Mouse (Mus musculus): ENCODE results near the gene Mrpl12. TPM values are rescaled to one million over a fixed set of nuclear protein-coding genes. Genes with fewer than 3 reads are reported as not detected.

The Mrpl12 gene
- 12.1 and 16.1 TPM in 2 replicates for total RNA-seq (2015; ENCODE audit: low replicate concordance)
- total RNA-seq (2017; ENCODE audit: low replicate concordance): 12.1 and 15.6 TPM in 2 replicates

DNA sequence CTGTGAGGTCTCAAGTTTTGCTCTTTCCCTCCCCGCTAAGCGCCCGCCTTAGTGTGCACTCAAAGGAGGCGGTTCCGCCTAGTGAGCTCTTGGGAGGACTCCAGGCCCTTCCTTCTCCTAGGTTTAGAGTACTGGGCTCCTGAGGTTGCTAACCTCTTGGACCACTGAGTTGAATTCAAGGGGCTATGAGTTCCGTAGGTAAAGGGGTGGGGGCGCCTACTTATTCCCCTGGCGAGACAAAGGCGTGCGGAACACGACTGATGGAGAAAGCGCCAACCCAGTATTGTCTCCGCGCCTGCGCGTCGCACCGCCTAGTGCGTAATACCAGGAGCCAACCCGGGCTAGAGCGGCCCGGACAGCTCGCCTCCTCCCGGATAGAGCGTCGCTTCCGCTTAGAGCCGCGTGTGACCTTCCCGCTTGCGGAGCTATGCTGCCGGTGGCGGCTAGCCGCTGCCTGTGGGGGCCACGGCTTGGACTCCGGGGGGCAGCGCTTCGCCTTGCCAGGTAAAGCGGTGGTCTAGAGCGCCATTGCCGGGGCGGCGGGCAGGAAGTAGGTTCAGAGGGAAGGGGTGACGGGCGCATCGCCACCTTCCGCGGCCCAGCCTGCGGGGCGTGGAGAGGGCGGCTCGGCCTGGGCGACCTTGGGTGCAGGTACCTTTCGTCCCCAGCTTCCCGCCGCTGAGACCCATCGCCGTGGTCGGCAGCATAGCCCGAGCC is at the start of gene Mrpl12:
Gene Mrpl12, plus strand, starts transcription at position 349 of the 717 bp plus-strand sequence.
- ATAC-seq (replicated peaks; ENCODE audit: low FRiP score, poor library complexity, severe bottlenecking): peak; percentile 83

DNA sequence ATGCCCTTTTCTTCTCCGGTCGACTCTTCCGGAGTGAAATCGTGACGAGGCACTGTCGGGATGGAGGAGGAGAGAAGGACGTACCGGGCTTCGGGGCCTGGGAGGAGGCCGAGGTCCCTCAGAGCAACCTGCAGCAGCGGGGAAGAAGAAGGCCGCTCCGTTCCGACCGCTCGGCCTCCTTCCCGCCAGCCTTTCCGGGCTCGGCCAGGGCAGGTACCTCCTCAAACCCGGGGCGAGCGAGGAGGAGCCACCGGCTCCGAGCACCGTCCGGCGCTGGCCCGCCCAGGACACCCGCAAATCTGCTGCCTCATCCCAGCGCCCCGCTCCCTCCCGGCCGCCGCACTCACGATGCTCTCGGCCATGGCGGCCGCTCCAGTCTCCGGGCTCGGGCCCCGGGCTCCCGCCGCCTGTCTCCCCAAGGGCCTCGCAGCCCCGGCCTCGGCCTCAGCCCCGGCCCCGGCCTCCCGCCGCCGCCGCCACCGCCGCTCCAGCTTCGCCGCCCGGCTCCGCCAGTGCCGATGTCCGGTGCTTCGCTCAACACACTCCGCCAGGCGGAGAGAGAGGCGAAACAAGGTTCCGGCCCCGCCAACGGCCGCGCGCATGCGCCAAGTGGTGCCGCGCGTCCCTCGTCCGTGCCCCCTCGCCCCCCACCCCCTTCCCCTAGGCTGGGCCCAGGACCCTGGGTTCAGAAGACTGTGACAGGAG is 47.1 kb upstream of the Mrpl12 start, which contains the start of gene Nploc4:
Gene Nploc4, minus strand, starts transcription at position 557 of the 705 bp plus-strand sequence.
- ATAC-seq (replicated peaks; ENCODE audit: low FRiP score, poor library complexity, severe bottlenecking): peak; percentile 91

DNA sequence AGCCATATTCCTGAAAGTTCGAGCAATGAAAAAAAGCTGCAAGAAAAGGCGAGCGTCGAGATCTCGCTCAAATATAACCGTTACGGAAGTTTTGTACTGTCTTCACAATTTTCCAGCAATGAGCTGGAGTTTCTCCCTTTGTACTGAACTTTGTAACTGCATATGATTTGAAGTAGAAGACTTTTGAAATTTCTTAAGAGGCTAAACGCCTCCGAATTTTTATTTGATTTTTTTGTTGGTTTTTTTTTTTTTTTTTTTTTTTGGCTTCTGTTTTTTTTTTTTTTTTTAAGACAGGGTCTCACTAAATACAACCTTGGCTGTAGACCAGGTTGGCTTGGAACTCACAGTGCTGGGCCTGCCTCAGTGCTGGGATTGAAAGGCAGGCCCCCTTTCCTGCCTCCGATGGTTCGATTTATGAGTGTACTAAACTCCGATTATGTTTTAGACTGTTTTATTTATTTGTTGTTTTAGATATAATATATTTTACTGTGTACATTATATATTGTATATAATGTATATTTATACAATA is 46.5 kb upstream of the Mrpl12 start:
- no peak for ATAC-seq (replicated peaks; ENCODE audit: low FRiP score, poor library complexity, severe bottlenecking)

DNA sequence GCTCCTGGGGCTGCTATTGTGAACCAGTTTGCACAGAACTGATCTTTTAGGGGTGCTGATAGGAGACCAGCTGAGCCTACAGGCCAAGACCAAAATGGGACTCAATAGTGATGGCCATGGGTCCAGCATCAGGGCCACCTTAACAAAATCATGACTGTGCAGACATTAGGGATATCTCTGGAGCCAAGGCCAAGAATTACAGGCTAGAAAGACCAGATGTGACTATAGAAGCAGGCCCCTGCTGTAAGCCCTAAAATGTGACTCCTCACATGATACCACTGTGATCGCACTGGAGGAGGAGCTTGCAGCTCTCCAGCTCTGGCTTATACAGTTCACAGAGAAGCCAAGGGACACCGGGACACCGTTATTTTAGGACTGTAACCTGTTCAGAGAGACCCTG is 42.1 kb upstream of the Mrpl12 start, which contains the start of gene Tspan10:
Gene Tspan10, plus strand, starts transcription at position 301 of the 400 bp plus-strand sequence.
- ATAC-seq (replicated peaks; ENCODE audit: low FRiP score, poor library complexity, severe bottlenecking): no peak

DNA sequence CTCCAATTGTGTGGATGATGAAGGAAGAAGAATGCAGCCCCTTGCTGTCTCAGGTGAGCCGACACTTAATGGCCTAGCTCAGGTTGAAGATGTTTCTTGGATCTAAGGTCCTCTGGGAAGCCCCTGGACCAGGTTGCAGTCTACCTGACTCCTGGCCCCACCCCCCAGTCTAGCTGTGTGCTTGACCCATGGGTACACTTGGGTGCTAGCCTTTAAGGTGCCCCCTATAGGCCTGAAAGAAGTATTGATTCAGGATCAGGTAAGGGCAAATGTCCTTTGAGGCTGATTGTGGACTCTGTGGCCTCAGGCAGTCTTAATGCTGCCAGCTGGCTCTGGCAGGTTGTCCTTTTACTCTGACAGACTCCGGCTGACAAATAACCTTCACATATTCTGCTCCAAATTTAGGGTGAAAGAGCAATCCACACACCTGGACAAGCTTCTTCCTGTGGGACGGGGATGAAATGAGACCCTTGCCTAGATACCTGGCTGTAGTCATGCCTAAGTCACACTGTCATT is 41.6 kb upstream of the Mrpl12 start:
- ATAC-seq (replicated peaks; ENCODE audit: low FRiP score, poor library complexity, severe bottlenecking): no peak

DNA sequence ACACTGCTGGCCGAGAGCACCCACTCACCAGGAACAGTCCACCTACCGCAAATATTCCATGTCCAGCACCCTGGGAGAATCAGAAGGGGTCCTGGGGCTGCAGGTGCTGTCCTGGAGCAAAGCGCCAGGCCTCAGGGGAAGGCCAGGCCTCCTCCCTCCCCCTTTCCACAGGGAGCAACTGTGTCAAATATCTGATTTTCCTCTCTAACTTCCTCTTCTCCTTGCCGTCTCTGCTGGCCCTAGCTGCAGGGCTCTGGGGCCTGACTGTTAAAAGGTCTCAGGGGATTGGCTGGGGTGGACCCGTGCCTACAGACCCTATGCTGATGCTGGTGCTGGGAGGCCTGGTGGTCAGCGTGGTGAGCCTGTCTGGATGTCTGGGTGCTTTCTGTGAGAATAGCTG is 40.3 kb upstream of the Mrpl12 start:
- no peak for ATAC-seq (replicated peaks; ENCODE audit: low FRiP score, poor library complexity, severe bottlenecking)

DNA sequence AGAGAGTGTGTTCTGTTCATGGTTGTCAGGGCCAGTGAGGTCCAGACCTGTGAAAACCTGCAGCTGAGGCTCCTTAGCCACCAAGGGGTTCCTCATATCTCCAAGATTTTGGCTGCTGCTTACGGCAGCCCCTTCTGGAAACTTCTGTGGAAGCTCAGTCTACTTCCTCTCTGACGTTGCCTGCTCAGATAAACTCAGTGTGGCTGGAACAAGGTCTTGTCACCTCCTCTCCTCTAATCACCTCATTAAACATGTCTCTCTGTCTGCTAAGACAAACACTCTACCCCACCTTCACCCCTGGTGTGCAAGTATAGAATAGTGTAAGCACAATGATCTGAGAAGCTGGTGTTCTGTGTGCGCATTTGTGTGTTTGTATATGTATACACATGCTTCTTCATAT is 38.9 kb upstream of the Mrpl12 start:
- no peak for ATAC-seq (replicated peaks; ENCODE audit: low FRiP score, poor library complexity, severe bottlenecking)

DNA sequence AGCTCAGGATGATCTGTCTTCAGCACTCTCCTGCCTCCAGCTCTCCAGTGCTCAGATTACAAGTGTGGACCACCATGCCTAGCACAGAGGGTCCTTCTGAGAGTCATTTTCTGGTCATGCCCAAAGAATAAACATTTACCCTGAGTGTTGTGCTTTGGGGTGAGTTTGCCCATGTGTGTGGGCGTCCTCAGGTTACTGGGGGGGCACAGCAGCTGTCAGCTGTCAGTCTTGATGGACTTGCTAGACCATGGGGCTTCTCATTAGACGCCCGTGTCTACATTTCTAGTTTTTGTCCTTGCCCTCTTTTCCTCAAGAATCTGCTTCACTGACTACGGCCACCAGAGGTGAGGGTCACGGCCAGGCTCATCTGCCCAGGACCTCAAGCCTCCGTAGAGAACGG is 37.2 kb upstream of the Mrpl12 start:
- no peak for ATAC-seq (replicated peaks; ENCODE audit: low FRiP score, poor library complexity, severe bottlenecking)

DNA sequence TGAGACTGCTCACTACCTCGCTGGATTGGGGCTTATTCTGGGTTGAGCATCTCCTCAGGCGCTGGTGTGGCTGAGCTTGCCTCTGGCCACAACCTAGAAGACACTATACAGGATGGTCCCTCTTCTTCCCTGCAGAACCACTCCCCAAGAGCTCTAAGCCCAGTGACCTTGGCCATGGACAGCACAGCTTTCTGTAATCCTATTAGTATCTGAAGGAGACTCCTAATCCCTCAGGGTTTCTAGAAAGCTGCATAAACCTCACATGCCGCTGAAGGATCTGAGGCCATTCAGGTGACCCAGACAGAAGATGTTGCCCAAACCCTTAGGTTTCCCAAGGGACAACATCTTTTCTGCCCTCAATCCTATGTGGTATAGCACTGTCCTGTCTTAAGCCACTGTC is 32.2 kb upstream of the Mrpl12 start:
- no peak for ATAC-seq (replicated peaks; ENCODE audit: low FRiP score, poor library complexity, severe bottlenecking)

DNA sequence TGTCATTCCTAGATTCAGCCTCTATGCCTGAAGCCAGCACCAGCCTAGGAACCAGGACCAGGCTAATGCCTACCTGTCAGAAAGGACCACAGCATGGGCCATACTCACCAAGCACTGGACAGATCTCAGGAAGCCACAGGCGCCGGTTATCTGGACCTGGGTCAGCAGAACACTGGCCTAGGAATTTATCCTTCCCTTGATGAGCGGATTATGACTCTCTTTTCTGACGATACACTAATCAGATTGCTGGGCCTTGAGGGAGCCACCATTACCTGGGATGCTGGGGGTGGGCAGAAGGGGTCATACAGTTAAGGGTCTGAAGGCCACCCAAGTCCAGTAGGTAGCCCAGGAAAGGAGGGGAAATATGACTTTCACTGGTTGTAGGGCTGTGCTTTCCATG is 31.1 kb upstream of the Mrpl12 start, which contains the start of gene Pde6g:
Gene Pde6g, minus strand, starts transcription at position 195 of the 400 bp plus-strand sequence.
- ATAC-seq (replicated peaks; ENCODE audit: low FRiP score, poor library complexity, severe bottlenecking): no peak

DNA sequence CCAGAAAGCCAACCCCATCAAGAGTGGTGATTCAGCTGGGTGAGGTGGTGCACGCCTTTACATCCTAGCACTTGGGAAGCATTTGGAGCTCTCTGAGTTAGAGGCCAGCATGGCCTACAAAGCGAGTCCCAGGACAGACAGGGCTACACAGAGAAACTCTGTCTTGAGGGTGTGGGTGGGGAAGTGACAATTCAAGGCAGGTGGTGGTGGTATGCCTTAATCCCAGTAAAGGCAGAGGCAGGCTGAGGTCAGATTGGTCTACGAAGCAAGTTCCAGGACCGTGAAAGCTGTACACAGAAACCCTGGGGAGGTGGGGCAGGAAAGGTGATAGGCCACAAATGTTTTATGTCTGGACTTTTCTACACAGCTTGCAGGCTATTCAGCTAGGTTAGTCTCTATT is 29.4 kb upstream of the Mrpl12 start:
- no peak for ATAC-seq (replicated peaks; ENCODE audit: low FRiP score, poor library complexity, severe bottlenecking)

DNA sequence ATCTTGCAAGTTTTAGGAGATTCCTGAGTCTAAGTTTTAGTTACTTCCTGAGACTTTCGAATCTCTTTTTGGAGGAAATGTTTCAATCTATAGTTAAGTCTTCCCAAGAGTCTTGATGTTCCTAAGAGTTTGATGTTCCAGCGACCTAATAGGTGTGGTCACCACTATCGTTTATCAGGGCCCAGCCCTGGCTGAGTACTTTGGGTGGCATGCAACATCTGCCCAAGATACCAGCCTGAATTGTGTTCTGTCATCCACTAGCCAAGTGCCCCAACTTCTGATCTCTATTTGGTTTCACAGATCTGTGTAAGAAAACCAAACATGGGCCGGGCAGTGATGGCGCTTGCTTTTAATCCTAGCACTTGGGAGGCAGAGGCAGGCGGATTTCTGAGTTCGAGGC is 29.0 kb upstream of the Mrpl12 start:
- ATAC-seq (replicated peaks; ENCODE audit: low FRiP score, poor library complexity, severe bottlenecking): peak; percentile 36

DNA sequence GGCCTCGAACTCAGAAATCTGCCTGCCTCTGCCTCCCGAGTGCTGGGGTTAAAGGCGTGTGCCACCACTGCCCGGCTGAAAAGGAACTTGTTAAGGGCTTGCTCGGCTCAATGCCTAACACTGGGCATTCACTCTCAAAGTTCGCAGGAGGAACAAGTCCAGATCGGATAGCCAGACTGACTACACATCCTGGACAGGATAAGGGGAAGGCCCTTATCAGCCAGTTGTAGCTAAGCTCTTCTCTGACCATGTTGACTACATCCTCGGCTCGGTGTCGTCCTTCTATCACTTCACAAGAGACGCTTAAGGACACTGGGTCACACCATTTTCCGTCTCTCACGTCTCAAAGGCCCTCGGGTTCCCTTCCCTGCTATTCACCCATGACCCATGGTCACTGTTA is 27.0 kb upstream of the Mrpl12 start:
- peak; percentile 21 for ATAC-seq (replicated peaks; ENCODE audit: low FRiP score, poor library complexity, severe bottlenecking)

DNA sequence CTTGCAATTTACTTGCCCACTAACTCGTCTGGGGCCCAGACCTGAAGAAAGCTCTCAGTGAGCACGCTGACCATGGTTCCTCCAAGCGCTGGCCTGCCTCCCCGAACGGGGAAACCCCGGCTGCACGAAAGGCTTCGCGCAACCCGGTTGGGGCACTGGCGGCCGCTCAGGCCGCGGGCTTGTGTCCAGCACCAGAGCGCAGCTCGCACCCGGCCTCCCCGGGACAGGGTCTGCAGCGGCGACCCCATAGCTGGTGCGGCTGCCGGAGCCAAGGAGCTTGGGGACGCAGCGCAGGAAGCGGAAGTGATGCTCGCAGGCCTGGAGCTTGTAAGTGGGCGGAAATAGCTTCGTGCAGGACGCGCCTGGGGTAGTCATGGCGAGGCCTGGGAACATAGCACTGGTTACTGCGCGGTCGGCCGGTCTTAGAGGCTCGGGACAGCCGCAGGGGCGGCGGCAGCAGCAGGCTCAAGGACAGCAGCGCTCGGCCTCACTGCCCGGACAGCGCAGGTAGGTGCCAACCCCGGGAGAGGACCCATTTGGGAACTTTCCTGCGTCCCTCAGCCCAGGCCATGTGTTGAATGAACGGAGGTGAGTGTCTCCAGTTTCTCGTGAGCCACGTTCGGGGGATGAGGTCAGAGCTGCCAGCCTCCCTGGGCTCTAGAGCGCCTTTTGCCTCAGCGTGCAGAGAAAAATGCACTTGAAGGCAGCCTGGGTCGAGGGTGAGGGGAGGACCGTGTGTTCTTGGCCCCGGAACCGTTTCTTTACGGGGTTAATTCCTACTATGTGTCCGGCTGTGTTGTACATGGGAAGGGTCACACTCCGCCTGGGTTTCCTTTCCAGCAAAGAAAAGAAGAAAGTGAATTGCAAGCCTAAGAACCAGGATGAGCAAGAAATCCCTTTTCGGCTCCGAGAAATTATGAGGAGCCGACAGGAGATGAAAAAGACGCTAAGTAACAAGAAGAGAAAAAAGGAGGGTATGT is 26.4 kb upstream of the Mrpl12 start, which contains the start of the genes Oxld1 and Ccdc137:
Gene Oxld1, minus strand, starts transcription at position 297 of the 980 bp plus-strand sequence.
Gene Ccdc137, plus strand, starts transcription at position 344 of the 980 bp plus-strand sequence.
- peak; percentile 72 for ATAC-seq (replicated peaks; ENCODE audit: low FRiP score, poor library complexity, severe bottlenecking)

DNA sequence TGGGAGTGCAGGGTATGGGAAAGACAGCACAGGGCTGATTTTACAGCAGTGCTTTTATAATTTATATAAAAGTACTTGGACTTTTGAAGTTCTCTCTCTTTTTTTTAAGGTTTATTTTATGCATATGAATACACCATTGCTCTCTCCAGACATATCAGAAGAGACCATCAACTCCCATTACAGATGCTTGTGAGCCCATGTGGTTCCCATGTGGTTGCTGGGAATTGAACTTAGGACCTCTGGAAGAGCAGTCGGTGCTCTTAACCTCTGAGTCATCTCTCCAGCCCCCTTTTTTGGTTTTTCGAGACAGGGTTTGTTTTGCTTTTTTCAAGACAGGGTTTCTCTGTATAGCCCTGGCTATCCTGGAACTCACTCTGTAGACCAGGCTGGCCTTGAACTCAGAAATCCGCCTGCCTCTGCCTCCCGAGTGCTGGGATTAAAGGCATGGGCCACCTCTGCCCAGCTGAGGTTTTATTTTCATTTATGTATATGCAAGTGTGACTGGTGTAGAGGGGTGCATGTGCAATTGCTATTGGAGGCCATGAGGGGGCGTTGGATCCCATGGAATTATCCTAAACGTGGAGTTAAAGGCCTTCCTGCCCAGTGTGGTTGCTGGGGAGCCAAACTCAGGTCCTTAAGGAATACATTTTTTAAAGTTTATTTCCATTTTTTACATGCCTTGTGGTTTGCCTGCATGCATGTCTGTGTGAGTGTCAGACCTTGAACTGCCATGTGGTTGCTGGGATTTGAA is 25.4 kb upstream of the Mrpl12 start:
- ATAC-seq (replicated peaks; ENCODE audit: low FRiP score, poor library complexity, severe bottlenecking): no peak

DNA sequence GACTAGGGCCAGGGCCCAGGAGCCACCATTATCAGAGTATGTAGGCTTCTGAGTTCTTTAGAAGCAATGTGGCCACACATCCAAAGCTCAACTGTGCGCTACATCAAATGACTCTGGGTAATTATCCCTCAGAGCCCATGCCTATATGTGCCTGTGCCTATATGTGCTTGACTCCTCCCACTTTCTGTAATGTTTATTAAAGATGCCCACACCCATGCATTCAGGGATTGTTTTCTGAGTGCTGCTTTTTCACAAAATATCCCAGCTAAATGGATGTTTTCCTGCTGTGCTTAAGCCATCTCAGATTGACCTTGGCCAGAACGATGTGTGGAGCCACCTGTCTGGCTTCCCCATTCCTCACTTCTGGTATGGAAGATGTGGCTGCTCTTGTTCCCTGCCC is 20.9 kb upstream of the Mrpl12 start:
- no peak for ATAC-seq (replicated peaks; ENCODE audit: low FRiP score, poor library complexity, severe bottlenecking)

DNA sequence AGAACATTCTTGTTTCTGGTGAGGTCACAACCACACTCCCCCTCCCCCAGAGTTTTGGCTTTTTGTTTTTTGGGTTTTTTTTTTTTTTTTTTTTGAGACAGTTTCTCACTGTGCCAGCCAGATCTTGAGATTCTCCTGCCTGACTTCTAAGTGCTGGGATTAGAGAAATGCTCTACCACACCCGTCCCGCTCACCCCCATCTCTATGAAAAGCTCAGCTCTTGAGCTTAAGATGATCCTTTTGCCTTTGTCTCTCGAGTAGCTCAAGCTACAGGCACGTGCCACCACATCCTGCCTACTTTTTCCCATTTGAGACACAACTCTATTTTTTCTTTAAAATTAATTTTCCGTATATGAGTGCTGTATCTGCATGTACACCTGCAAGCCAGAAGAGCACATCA is 20.0 kb upstream of the Mrpl12 start:
- ATAC-seq (replicated peaks; ENCODE audit: low FRiP score, poor library complexity, severe bottlenecking): no peak

DNA sequence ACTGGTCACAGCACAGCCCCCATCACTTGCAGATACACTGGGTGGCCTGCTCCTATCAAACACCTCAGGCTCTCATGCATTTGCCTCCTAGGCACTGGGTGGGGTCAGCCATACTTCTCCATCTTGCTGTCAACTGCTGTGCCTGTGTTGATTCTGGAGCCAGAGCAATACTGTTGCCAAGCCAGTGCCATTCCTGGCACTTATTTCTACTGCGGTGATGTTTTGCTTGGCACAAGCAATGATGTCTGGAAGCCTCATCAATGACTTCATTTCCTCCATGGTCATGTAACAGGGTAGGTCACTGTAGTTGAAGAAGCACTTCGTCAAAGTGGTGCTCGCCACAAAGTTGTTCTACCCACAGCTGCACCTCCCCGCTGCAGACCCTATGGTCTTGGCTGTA is 18.9 kb upstream of the Mrpl12 start:
- ATAC-seq (replicated peaks; ENCODE audit: low FRiP score, poor library complexity, severe bottlenecking): no peak
